Mouse (Mus musculus): ENCODE data around the gene Sufu. TPM values are rescaled to one million over a fixed set of nuclear protein-coding genes. Genes with fewer than 3 reads are reported as not detected.

The Sufu gene
- polyA plus RNA-seq, 1 experiment from 2014 or later, result 33.2 TPM

- Histone ChIP-seq H3K4me2 (replicated peaks; ENCODE audit: low read depth, low read length) (no peak overlapping the region), H3K4me1 (replicated peaks; ENCODE audit: control insufficient read depth, insufficient read depth, low read length) (peaks cover 4% of the 10 kb centered on the region; the same call in 1 of the 2 replicates), H3K9ac (ENCODE audit: low read depth, low read length) (no peak overlapping the region; the same call in 1 of the 2 replicates), H3K9me3 (ENCODE audit: control insufficient read depth, low read length) (no peaks in the 10 kb centered on the region), H3K27me3 (ENCODE audit: control insufficient read depth, insufficient read depth, low read length) (no peaks in the 10 kb centered on the region), H3K36me3 (ENCODE audit: control insufficient read depth, insufficient read depth, low read length) (0 out of 2 replicates have a peak, but pooled peaks cover 2% of the 10 kb centered on the region), H3K4me3 (ENCODE audit: low read depth, low read length) (no peak overlapping the region), H3K27ac (ENCODE audit: low read depth, low read length) (peak overlapping the region; percentile 58; the same call in 1 of the 2 replicates)
- ATAC-seq (ENCODE audit: low FRiP score) (no peak), DNase-seq (ENCODE audit: low spot score) (no peak)
- 41% methylated on average over 3 of the region's 3 CpGs for WGBS
Measured at GRCm38 (mm10) chr19:46481352-46481751, 84.7 kb downstream of the Sufu start.

DNA sequence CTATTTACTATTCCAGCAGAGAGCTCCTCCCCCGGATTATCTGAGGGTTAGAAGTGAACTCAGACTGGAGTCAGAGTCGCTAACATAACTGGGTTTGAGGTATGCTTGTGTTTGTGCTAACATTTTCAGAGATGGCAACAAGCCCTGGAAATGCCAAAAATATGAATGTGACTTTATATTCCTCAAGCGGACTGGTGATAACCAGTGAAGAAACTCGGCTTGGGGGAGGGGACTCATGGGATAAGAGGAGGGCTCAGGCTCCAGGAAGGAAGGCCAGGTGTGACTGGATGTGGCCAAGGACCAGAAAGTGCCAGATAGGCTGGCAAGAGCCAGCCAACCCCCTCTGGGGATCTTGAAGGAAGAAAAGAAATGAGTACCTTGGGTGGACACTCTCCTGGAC is 85.1 kb downstream of the Sufu start:
- 35% methylated on average over 4 of the region's 4 CpGs for WGBS
- Histone ChIP-seq H3K4me2 (replicated peaks; ENCODE audit: low read depth, low read length) (no peak overlapping the region), H3K36me3 (ENCODE audit: control insufficient read depth, insufficient read depth, low read length) (0 out of 2 replicates have a peak, but pooled peaks cover 2% of the 10 kb centered on the region), H3K9ac (ENCODE audit: low read depth, low read length) (no peak overlapping the region), H3K4me3 (ENCODE audit: low read depth, low read length) (no peak overlapping the region), H3K27me3 (ENCODE audit: control insufficient read depth, insufficient read depth, low read length) (no peaks in the 10 kb centered on the region), H3K9me3 (ENCODE audit: control insufficient read depth, low read length) (no peaks in the 10 kb centered on the region), H3K27ac (ENCODE audit: low read depth, low read length) (0 out of 2 replicates have a peak overlapping the region, but pooled peaks have one; percentile 42), H3K4me1 (replicated peaks; ENCODE audit: control insufficient read depth, insufficient read depth, low read length) (peaks cover 4% of the 10 kb centered on the region; the same call in 1 of the 2 replicates)
- ATAC-seq (ENCODE audit: low FRiP score) (no peak), DNase-seq (ENCODE audit: low spot score) (no peak)

DNA sequence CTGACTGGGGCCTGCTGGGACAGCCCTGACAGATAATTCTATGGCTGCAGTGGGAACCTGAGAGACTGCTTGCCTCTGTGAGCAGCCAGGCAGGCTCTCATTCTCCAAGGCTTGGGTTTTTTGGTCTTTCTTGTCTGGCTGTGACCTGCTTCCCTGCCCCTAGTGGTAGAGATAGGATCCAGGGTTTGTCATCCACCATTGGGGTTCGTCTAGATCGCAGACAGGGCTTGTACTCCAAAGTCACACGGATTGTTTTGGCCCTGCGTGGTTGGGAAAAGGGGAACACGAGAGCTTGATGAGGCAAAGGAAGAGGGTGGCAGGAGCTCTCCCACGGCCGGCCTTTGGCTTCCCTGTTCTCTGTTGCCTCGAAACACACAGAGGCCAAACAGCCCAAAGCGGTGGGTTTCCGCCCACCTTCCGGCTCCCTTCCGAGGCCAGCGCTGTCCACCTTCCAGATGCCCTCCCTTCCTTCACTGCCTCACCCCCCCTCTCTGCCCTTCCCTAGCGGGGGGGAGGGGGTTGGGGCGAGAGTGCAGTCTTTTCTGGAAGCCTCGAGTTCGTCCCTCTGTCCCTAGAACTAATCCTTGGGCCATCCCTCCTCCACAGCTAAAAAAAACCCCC is 86.3 kb downstream of the Sufu start:
- H3K36me3 ChIP-seq (ENCODE audit: control insufficient read depth, insufficient read depth, low read length), result 0 out of 2 replicates have a peak, but pooled peaks cover 2% of the 10 kb centered on the region
- WGBS, result 45% methylated on average over 17 of the region's 17 CpGs
- H3K9ac ChIP-seq (ENCODE audit: low read depth, low read length), result no peak overlapping the region
- ATAC-seq (ENCODE audit: low FRiP score) (no peak), DNase-seq (ENCODE audit: low spot score) (no peak)
- H3K27me3 ChIP-seq (ENCODE audit: control insufficient read depth, insufficient read depth, low read length), result no peaks in the 10 kb centered on the region
- H3K4me2 ChIP-seq (replicated peaks; ENCODE audit: low read depth, low read length), result no peak overlapping the region
- no peaks in the 10 kb centered on the region for H3K9me3 ChIP-seq (ENCODE audit: control insufficient read depth, low read length)
- 0 out of 2 replicates have a peak overlapping the region, but pooled peaks have one; percentile 27 for H3K27ac ChIP-seq (ENCODE audit: low read depth, low read length)
- H3K4me1 ChIP-seq (replicated peaks; ENCODE audit: control insufficient read depth, insufficient read depth, low read length), result peaks cover 4% of the 10 kb centered on the region; the same call in 1 of the 2 replicates
- H3K4me3 ChIP-seq (ENCODE audit: low read depth, low read length), result no peak overlapping the region

DNA sequence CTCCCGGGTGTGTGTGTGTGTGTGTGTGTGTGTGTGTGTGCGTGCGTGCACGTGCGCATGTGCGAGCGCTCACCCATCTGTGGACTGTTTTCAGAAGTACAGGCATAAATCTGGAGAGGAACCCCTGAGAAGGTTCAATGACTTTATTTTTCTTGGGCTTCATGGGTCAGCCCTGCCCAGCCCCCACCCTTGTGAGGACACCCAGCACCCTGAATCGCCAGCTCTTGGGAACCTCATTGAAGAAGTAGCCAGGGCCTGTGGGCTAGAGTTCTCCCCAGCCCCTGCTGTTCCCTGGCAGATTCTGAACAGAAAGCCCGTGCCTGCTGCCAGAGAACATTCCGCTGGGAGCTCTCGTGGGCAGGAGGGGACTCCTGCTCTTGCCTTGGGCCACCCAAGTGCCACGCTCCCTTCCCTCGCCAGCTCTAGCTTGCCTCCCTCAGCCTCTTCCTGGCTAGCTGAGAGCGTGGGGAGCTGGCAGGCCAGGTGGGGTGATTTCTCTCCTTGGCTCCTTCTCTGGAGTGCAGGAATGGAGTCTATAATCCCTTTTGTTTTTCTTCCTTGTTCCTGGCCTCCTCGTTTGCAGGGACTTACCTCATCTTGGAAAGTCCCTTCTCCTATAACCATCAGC is 87.1 kb downstream of the Sufu start:
- Histone ChIP-seq H3K27me3 (ENCODE audit: control insufficient read depth, insufficient read depth, low read length) (no peaks in the 10 kb centered on the region), H3K9me3 (ENCODE audit: control insufficient read depth, low read length) (no peaks in the 10 kb centered on the region), H3K4me2 (replicated peaks; ENCODE audit: low read depth, low read length) (no peak overlapping the region), H3K4me3 (ENCODE audit: low read depth, low read length) (no peak overlapping the region), H3K27ac (ENCODE audit: low read depth, low read length) (no peak overlapping the region), H3K4me1 (replicated peaks; ENCODE audit: control insufficient read depth, insufficient read depth, low read length) (peaks cover 4% of the 10 kb centered on the region; the same call in 1 of the 2 replicates), H3K36me3 (ENCODE audit: control insufficient read depth, insufficient read depth, low read length) (0 out of 2 replicates have a peak, but pooled peaks cover 2% of the 10 kb centered on the region), H3K9ac (ENCODE audit: low read depth, low read length) (no peak overlapping the region)
- DNase-seq (ENCODE audit: low spot score), result no peak
- ATAC-seq (ENCODE audit: low FRiP score), result no peak
- WGBS, result 83% methylated on average over 15 of the region's 15 CpGs

GRCm38 (mm10) chr19:46484518-46484917 is 87.8 kb downstream of the Sufu start:
- peaks cover 4% of the 10 kb centered on the region; the same call in 1 of the 2 replicates for H3K4me1 ChIP-seq (replicated peaks; ENCODE audit: control insufficient read depth, insufficient read depth, low read length)
- ATAC-seq (ENCODE audit: low FRiP score) (no peak), DNase-seq (ENCODE audit: low spot score) (no peak)
- H3K9me3 ChIP-seq (ENCODE audit: control insufficient read depth, low read length), result no peaks in the 10 kb centered on the region
- 88% methylated on average over 5 of the region's 5 CpGs for WGBS
- 0 out of 2 replicates have a peak, but pooled peaks cover 2% of the 10 kb centered on the region for H3K36me3 ChIP-seq (ENCODE audit: control insufficient read depth, insufficient read depth, low read length)
- no peak overlapping the region for H3K9ac ChIP-seq (ENCODE audit: low read depth, low read length)
- no peak overlapping the region for H3K27ac ChIP-seq (ENCODE audit: low read depth, low read length)
- H3K4me3 ChIP-seq (ENCODE audit: low read depth, low read length), result no peak overlapping the region
- no peak overlapping the region for H3K4me2 ChIP-seq (replicated peaks; ENCODE audit: low read depth, low read length)
- H3K27me3 ChIP-seq (ENCODE audit: control insufficient read depth, insufficient read depth, low read length), result no peaks in the 10 kb centered on the region

DNA sequence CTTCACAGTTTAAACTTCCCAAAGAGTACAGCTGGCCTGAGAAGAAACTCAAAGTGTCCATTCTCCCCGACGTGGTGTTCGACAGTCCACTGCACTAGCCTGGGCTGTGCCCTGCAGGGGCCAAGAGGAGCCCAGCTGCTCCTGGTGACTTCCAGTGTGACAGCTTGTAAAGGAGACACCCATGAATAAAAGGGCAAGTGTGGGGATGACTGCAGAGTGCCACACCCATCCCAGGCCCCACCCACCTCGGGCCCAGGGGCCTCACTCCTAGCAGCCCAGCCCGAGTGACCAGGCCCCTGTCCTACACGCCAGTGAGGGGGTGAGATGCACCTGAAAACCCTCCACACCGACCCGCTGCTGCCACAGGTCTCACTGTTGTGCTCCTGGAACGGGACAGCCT is 89.2 kb downstream of the Sufu start:
- Histone ChIP-seq H3K27me3 (ENCODE audit: control insufficient read depth, insufficient read depth, low read length) (no peaks in the 10 kb centered on the region), H3K4me3 (ENCODE audit: low read depth, low read length) (no peak overlapping the region), H3K36me3 (ENCODE audit: control insufficient read depth, insufficient read depth, low read length) (0 out of 2 replicates have a peak, but pooled peaks cover 2% of the 10 kb centered on the region), H3K9me3 (ENCODE audit: control insufficient read depth, low read length) (no peaks in the 10 kb centered on the region), H3K4me1 (replicated peaks; ENCODE audit: control insufficient read depth, insufficient read depth, low read length) (peaks cover 8% of the 10 kb centered on the region; the same call in 1 of the 2 replicates), H3K9ac (ENCODE audit: low read depth, low read length) (no peak overlapping the region), H3K4me2 (replicated peaks; ENCODE audit: low read depth, low read length) (no peak overlapping the region), H3K27ac (ENCODE audit: low read depth, low read length) (no peak overlapping the region)
- DNase-seq (ENCODE audit: low spot score) (no peak), ATAC-seq (ENCODE audit: low FRiP score) (no peak)
- WGBS, result 70% methylated on average over 9 of the region's 9 CpGs

GRCm38 (mm10) chr19:46486709-46487108 is 90.0 kb downstream of the Sufu start:
- DNase-seq (ENCODE audit: low spot score), result no peak
- no peak overlapping the region for H3K9ac ChIP-seq (ENCODE audit: low read depth, low read length)
- ATAC-seq (ENCODE audit: low FRiP score), result no peak
- no peak overlapping the region for H3K4me3 ChIP-seq (ENCODE audit: low read depth, low read length)
- peaks cover 4% of the 10 kb centered on the region; the same call in 1 of the 2 replicates for H3K4me1 ChIP-seq (replicated peaks; ENCODE audit: control insufficient read depth, insufficient read depth, low read length)
- H3K9me3 ChIP-seq (ENCODE audit: control insufficient read depth, low read length), result no peaks in the 10 kb centered on the region
- H3K27me3 ChIP-seq (ENCODE audit: control insufficient read depth, insufficient read depth, low read length), result no peaks in the 10 kb centered on the region
- 67% methylated on average over 2 of the region's 2 CpGs for WGBS
- H3K27ac ChIP-seq (ENCODE audit: low read depth, low read length), result no peak overlapping the region
- 0 out of 2 replicates have a peak, but pooled peaks cover 2% of the 10 kb centered on the region for H3K36me3 ChIP-seq (ENCODE audit: control insufficient read depth, insufficient read depth, low read length)
- no peak overlapping the region for H3K4me2 ChIP-seq (replicated peaks; ENCODE audit: low read depth, low read length)

GRCm38 (mm10) chr19:46489448-46489847 is 92.8 kb downstream of the Sufu start:
- Histone ChIP-seq H3K9ac (ENCODE audit: low read depth, low read length) (no peak overlapping the region), H3K27me3 (ENCODE audit: control insufficient read depth, insufficient read depth, low read length) (no peaks in the 10 kb centered on the region), H3K36me3 (ENCODE audit: control insufficient read depth, insufficient read depth, low read length) (0 out of 2 replicates have a peak, but pooled peaks cover 2% of the 10 kb centered on the region), H3K9me3 (ENCODE audit: control insufficient read depth, low read length) (no peaks in the 10 kb centered on the region), H3K4me2 (replicated peaks; ENCODE audit: low read depth, low read length) (no peak overlapping the region), H3K4me3 (ENCODE audit: low read depth, low read length) (no peak overlapping the region), H3K27ac (ENCODE audit: low read depth, low read length) (no peak overlapping the region), H3K4me1 (replicated peaks; ENCODE audit: control insufficient read depth, insufficient read depth, low read length) (peaks cover 4% of the 10 kb centered on the region; the same call in 1 of the 2 replicates)
- DNase-seq (ENCODE audit: low spot score) (no peak), ATAC-seq (ENCODE audit: low FRiP score) (no peak)
- WGBS, result 94% methylated on average over 1 of the region's 1 CpGs

All from hindbrain, embryonic 11.5 days (tissue).